Mouse (Mus musculus): ENCODE results near the gene Tbx3.

The Tbx3 gene

GRCm38 (mm10) chr5:119708850-119709585 lies 38.5 kb downstream of the Tbx3 start:
- DNase-seq, result no peak

GRCm38 (mm10) chr5:119709826-119710559 lies 39.5 kb downstream of the Tbx3 start:
- DNase-seq, result no peak

GRCm38 (mm10) chr5:119710756-119711155 lies 40.3 kb downstream of the Tbx3 start:
- DNase-seq, result no peak

- DNase-seq, result no peak
These were observed 41.2 kb downstream of the Tbx3 start for GRCm38 (mm10) chr5:119711626-119712025.

GRCm38 (mm10) chr5:119712679-119713246 lies 42.3 kb downstream of the Tbx3 start:
- DNase-seq, result peak; percentile 91

- no peak for DNase-seq
These were observed 50.2 kb downstream of the Tbx3 start for GRCm38 (mm10) chr5:119720471-119721265.

GRCm38 (mm10) chr5:119732978-119733377 lies 62.5 kb downstream of the Tbx3 start:
- DNase-seq, result peak; percentile 47

Data from kidney, postnatal 10 days (tissue).